Comparison of ENCODE assay signal across 8 mouse cellular contexts in the genomic region with DNA sequence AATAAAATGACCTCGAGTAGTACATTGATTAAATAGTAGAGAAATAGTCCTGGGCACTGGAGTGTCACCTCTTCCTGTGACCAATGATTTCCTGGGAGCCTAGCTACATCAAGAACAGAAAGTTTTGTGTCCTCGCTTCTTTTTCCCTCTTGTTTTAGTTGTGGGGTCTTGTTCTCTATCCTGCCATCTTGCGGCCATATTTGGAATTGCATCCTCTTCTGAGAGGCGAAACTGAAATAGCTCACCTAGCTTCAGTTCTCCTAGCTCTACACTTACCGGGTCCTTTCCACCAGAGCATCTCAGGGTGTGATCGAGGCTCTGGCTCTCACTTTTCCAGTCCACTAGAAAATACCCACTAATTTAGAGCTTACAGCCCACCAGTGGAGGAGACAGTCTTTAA. TPM values are rescaled to one million over a fixed set of nuclear protein-coding genes. Genes with fewer than 3 reads are reported as not detected.
A peak's percentile ranks its signal among the peaks of the same experiment; 100 is the strongest.
DNase-seq lines count a peak whose midpoint lies in the region; ATAC-seq lines count a peak whose summit lies in the region.

No protein-coding gene starts in this region.

- no peak overlapping the region for H3K27ac ChIP-seq in midbrain, embryonic 11.5 days (ENCODE audit: low read depth, low read length)
- H3K27ac ChIP-seq in midbrain, embryonic 15.5 days: no peak overlapping the region

- no peak overlapping the region for H3K4me3 ChIP-seq in midbrain, embryonic 11.5 days (ENCODE audit: low read depth, low read length)
- H3K4me3 ChIP-seq in midbrain, embryonic 15.5 days: no peak overlapping the region

- no peaks in the 10 kb centered on the region for H3K36me3 ChIP-seq in midbrain, embryonic 11.5 days (ENCODE audit: control insufficient read depth, insufficient read depth, low read length)
- H3K36me3 ChIP-seq in midbrain, embryonic 15.5 days (replicated peaks): no peaks in the 10 kb centered on the region

- H3K4me2 ChIP-seq in midbrain, embryonic 11.5 days: no peak overlapping the region
- H3K4me2 ChIP-seq in midbrain, embryonic 15.5 days: no peak overlapping the region

- WGBS in midbrain, embryonic 11.5 days: 32% methylated on average over 6 of the region's 6 CpGs
- 30% methylated on average over 6 of the region's 6 CpGs for WGBS in midbrain, embryonic 15.5 days

- no peaks in the 10 kb centered on the region for H3K27me3 ChIP-seq in midbrain, embryonic 11.5 days (ENCODE audit: control insufficient read depth, insufficient read depth, low read length)
- no peaks in the 10 kb centered on the region for H3K27me3 ChIP-seq in midbrain, embryonic 15.5 days (replicated peaks)

- peak; percentile 54 to 73 for DNase-seq in cerebellum, adult 18-20 months
- DNase-seq in midbrain, embryonic 11.5 days (ENCODE audit: low spot score, missing footprints): peak; percentile 95
- DNase-seq in cerebellum, postnatal 14 days: peak; percentile 82 to 84
- peak; percentile 66 for DNase-seq in kidney, adult 9 months
- DNase-seq in lung, postnatal 10 days: peak; percentile 72
- DNase-seq in spleen, postnatal 10 days (ENCODE audit: low spot score in 2 of 2): peak; percentile 60 to 83

- ATAC-seq in cerebellum, adult (ENCODE audit: insufficient number of reproducible peaks, low FRiP score, low TSS enrichment): no peak
- no peak for ATAC-seq in midbrain, embryonic 11.5 days (ENCODE audit: low FRiP score)
- no peak for ATAC-seq in midbrain, embryonic 15.5 days (replicated peaks)

- no peaks in the 10 kb centered on the region for H3K4me1 ChIP-seq in midbrain, embryonic 11.5 days (ENCODE audit: control insufficient read depth, insufficient read depth, low read length)
- H3K4me1 ChIP-seq in midbrain, embryonic 15.5 days: no peaks in the 10 kb centered on the region

- no peaks in the 10 kb centered on the region for H3K9me3 ChIP-seq in midbrain, embryonic 11.5 days (ENCODE audit: control insufficient read depth, low read length)
- no peaks in the 10 kb centered on the region for H3K9me3 ChIP-seq in midbrain, embryonic 15.5 days

- no peak overlapping the region for H3K9ac ChIP-seq in midbrain, embryonic 11.5 days (ENCODE audit: low read length)
- H3K9ac ChIP-seq in midbrain, embryonic 15.5 days: no peak overlapping the region

RNA-seq across cellular contexts. Expression of a gene that starts 2.7 kb away (rescaled TPM):
- polyA plus RNA-seq in midbrain, embryonic 11.5 days (2014; fragmentation: Nextera tagmentation; extraction: Ambion mirVana): 4.1 and 4.6 TPM in 2 replicates
- polyA plus RNA-seq in midbrain, embryonic 15.5 days (2015; fragmentation: Nextera tagmentation; extraction: Ambion mirVana): 18.9 and 19.7 TPM in 2 replicates

RNA-seq across cellular contexts. Expression of a gene that starts 4.3 kb away (rescaled TPM):
- not detected in 2 replicates for polyA plus RNA-seq in midbrain, embryonic 11.5 days (2014; fragmentation: Nextera tagmentation; extraction: Ambion mirVana)
- polyA plus RNA-seq in midbrain, embryonic 15.5 days (2015; fragmentation: Nextera tagmentation; extraction: Ambion mirVana): not detected in 2 replicates
